Mouse (Mus musculus) adrenal gland, adult 8-10 months (tissue): ENCODE results near the gene Fabp2. TPM values are rescaled to one million over a fixed set of nuclear protein-coding genes. Genes with fewer than 3 reads are reported as not detected.
A peak's percentile ranks its signal among the peaks of the same experiment; 100 is the strongest.

ENCODE experiments used
- DNase-seq: peaks from one replicate; pipeline ENCODE4 v3.0.0; 2022
- total RNA-seq, 4 experiments: library from RNA; stranded (reverse); gene quantifications; 2 replicates each; pipeline ENCODE4 v1.2.4; 2022

Fabp2 gene
- not detected for total RNA-seq

- DNase-seq = no peak
Measured at GRCm38 (mm10) chr3:122894772-122895171, at the start of gene Fabp2. Gene Fabp2, plus strand, starts transcription at chr3:122895072.

- no peak for DNase-seq
Measured at GRCm38 (mm10) chr3:122848410-122849034, 46.4 kb upstream of the Fabp2 start.

- no peak for DNase-seq
Measured at GRCm38 (mm10) chr3:122855149-122855548, 39.7 kb upstream of the Fabp2 start.

- no peak for DNase-seq
Measured at GRCm38 (mm10) chr3:122859829-122860228, 35.0 kb upstream of the Fabp2 start.

GRCm38 (mm10) chr3:122860573-122861498, 34.0 kb upstream of the Fabp2 start:
- DNase-seq = no peak

GRCm38 (mm10) chr3:122865092-122865491, 29.8 kb upstream of the Fabp2 start:
- peak; percentile 1 for DNase-seq

GRCm38 (mm10) chr3:122868270-122868669, 26.6 kb upstream of the Fabp2 start:
- no peak for DNase-seq

- no peak for DNase-seq
Measured at GRCm38 (mm10) chr3:122871596-122871995, 23.3 kb upstream of the Fabp2 start.

GRCm38 (mm10) chr3:122876870-122877269, 18.0 kb upstream of the Fabp2 start:
- no peak for DNase-seq

- no peak for DNase-seq
Measured at GRCm38 (mm10) chr3:122877543-122877942, 17.3 kb upstream of the Fabp2 start.

- DNase-seq = no peak
Measured at GRCm38 (mm10) chr3:122878705-122879315, 16.1 kb upstream of the Fabp2 start.

GRCm38 (mm10) chr3:122887505-122888301, 7.2 kb upstream of the Fabp2 start:
- no peak for DNase-seq

GRCm38 (mm10) chr3:122888371-122888819, 6.5 kb upstream of the Fabp2 start:
- no peak for DNase-seq

- DNase-seq = no peak
Measured at GRCm38 (mm10) chr3:122895189-122895731, 388 bp downstream of the Fabp2 start.

GRCm38 (mm10) chr3:122898254-122898653, 3.4 kb downstream of the Fabp2 start:
- no peak for DNase-seq

- no peak for DNase-seq
Measured at GRCm38 (mm10) chr3:122903746-122904433, 9.0 kb downstream of the Fabp2 start.

GRCm38 (mm10) chr3:122907841-122908240, 13.0 kb downstream of the Fabp2 start:
- DNase-seq = peak; percentile 19

- no peak for DNase-seq
Measured at GRCm38 (mm10) chr3:122915493-122915892, 20.6 kb downstream of the Fabp2 start.

GRCm38 (mm10) chr3:122916191-122916680, 21.4 kb downstream of the Fabp2 start:
- no peak for DNase-seq

- no peak for DNase-seq
Measured at GRCm38 (mm10) chr3:122918672-122919071, 23.8 kb downstream of the Fabp2 start.

GRCm38 (mm10) chr3:122919260-122919659, 24.4 kb downstream of the Fabp2 start, which contains the start of gene Gm10959:
Gene Gm10959, minus strand, starts transcription at chr3:122919360.
- DNase-seq = no peak
